Mouse (Mus musculus) urinary bladder, adult 2 months (tissue): ENCODE measurements around the gene Ush2a. TPM values are rescaled to one million over a fixed set of nuclear protein-coding genes. Genes with fewer than 3 reads are reported as not detected.

Experiments used
- DNase-seq: peaks from one replicate; pipeline ENCODE4 v3.0.0; 2022; ENCODE audit warnings: low spot score
- polyA plus RNA-seq: library from polyadenylated mRNA; depleted of rRNA; stranded (reverse); fragments of >200 nt; gene quantifications from 2 replicates; pipeline ENCODE4 v1.2.3, GENCODE M21; 2012

Ush2a gene
- polyA plus RNA-seq, 1 experiment, result 0.07 TPM

GRCm38 (mm10) chr1:189007239-189007979 lies 745.6 kb downstream of the Ush2a start, which contains the start of gene Kctd3:
Gene Kctd3 (minus strand): TSS chr1:189007841.
- DNase-seq, result peak; percentile 99

- no peak for DNase-seq
These were observed 746.1 kb downstream of the Ush2a start for GRCm38 (mm10) chr1:189007980-189008324.

- no peak for DNase-seq
These were observed 748.8 kb downstream of the Ush2a start for GRCm38 (mm10) chr1:189010671-189011070.

- no peak for DNase-seq
These were observed 751.2 kb downstream of the Ush2a start for GRCm38 (mm10) chr1:189012846-189013586.

- no peak for DNase-seq
These were observed 751.7 kb downstream of the Ush2a start for GRCm38 (mm10) chr1:189013587-189013921.
